Mouse (Mus musculus): ENCODE data around the gene Fbxo17.
"Not testable (repeated sequence)": the region's sequence is repeated elsewhere in the genome, so short reads cannot be mapped to it uniquely, and the experiment has no call there.

The Fbxo17 gene

DNA sequence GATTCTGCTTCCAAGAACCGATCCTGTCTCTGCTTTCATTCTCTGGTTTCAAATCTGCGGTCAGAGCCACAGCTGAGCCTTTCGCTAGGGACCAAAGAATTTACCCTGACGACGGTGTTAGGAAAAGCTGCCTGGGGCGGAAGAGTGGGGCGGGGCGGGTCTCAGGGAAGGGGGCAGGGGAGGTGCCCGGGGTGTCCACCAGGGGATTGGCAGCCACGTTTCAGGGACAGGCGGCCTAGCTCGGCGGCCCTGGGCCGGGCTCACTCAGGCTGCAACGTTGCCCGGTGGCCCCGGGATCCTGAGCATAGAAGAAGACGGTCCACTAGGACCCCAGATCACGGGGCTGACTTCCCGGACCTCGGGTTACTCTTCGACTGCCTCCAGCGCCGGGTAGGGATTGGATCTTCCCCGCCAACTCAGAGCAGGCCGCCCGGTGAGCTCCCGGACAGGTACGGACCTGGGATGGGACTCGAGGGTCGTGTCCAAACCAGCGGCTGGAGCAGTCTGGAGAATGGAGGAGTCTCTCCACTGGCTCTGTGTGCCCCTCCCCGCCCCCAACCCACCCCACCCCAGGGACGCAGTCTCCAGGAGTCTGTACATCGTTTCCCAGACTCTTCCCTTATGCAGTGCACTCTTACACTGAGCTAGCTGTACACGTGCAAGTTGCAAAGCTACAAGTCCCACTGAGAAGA lies at the start of gene Fbxo17:
Gene Fbxo17 (plus strand): TSS at position 215 of the 692 bp plus-strand sequence.
- no peak for DNase-seq

DNA sequence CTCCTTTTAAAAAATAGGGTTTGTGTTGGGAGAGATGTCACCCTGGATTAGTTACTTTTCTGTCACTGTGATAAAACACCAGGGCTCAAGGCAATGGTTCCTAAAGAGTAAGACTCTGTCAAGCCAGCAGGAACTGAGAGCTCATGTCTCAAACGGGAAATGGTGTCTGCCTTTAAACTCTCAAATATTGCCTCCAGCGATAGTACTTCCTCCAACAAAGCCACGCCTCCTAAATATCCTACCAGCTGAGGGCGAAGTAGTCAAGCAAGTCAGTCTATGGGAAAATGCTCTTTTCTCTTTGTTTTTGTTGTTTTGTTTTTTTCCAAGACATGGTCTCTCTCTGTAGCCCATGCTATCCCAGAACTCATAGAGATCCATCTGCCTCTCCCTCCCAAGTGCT lies 45.4 kb upstream of the Fbxo17 start:
- no peak for DNase-seq

DNA sequence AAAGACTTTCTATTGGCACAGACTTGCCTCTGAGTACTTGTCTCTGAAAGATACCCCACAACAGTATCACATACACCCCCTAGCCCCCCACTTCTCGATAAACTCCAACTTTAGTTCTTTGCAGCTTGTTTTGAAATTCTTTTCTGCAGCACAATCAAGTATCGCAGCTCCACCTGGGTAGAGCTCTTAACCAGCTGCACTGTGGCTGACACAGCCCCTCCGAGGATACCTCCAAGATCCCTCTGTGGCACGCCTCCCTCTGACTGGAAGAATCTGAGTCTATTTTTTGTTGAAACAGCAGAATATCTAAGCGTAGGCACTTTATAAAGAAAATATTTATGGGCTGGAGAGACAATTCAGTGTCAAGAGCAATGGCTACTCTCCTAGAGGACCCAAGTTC lies 44.3 kb upstream of the Fbxo17 start:
- DNase-seq = no peak

DNA sequence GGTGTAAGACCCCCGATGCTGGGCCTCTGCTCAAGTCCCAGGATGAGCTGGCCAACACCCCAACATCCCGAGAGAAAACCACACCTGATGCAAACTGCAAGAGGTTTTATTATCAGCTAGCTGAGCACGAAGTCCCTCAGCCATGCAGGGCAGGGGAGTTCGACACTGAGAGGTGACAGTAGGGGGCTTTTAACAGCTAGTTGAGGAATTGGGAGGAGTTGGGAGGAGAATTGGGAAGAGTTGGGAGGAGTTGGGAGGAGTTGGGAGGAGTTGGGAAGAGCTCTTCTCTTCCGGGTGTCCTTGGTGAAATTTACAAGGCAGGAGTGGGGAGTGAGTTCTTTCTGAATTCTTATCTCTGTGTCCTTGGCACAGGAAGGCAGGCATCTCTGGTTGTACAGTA lies 43.8 kb upstream of the Fbxo17 start:
- DNase-seq = not testable (repeated sequence)

DNA sequence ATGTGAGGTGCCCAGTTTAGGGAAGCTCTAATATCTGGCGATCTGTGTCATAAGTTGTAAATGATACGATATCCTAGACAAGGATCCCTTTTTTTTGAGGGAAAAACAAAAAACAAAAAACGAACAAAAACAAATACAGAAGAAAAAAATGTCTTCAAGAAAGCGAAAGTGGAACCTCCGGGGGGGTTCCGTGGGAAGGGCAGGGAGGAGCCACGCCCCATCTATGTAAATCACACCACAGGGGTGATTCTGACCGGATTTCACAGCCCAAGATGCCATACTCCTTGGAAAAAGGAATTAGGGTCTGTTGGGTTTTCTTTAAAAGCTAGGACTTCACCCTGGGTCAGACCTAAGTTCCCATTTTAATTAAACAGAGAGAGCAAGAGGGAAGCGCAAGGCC lies 41.6 kb upstream of the Fbxo17 start:
- no peak for DNase-seq

DNA sequence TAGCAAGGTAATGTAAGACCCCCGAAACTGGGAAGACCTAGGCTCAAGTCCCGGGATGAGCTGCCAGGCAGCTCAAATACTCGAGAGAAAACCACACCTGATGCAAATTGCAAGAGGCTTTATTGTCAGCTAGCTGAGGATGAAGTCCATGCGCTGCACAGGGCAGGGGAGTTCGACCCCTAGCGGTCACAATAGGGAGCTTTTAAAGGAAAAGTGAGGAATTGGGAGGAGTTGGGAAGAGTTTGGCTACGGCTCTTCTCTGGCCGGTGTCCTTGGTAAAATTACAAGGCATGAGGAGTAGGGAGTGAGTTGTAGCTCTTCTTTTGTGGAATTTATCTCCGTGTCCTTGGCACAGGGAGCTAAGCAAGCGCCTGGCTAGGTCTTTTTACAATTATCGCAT lies 40.9 kb upstream of the Fbxo17 start:
- DNase-seq = no peak

DNA sequence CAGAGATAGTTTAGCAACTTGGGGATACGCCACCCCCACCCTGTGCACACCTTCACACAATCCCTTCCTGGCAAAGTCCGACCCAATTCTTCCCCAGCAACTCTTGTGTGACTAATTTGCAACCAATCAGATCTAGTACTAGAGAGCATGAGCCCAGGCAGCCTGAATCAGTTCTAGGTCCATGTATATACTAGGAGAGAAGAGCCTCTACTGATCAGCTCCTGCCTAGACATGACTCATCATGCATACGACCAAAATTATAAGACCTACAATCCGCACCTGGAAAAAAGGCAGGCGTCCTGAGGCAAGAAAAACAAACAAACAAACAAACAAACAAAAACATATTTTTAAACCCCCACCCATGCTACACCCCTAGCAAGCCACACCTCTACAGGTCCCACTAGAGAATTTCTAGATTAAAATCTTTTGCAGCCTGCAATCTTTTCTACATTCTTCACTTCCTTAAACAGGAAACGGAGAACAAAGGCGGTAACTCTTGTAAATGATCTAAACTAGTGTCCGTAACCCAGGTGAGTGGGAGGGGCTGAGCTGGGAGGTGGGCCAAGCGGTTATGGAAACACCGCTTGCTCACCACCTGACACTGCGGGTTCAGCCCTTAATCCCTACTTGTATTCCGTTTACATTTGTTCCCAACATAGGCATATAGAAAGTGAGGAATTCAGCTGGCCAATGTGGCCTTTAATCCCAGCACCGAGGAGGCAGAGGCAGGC lies 39.6 kb upstream of the Fbxo17 start:
- DNase-seq = no peak

DNA sequence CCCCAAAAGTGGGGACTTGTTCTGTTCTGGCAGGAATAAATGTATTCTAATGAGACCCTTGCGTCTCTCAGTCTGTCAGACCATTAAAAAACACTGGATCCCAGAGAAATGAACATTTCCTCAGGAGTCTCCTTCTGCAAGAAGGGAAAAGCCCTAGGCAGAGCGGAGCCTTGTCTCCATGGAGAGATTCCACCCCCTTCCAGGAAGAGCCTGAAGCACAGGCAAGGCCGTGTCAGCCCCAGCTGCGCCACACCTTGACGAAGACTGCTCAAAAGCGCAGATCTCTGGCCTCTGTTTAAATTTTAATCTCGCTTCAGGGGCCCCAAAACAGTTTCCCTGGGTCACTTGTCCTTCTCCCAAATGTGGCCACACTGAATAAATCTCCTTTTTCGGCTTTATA lies 39.0 kb upstream of the Fbxo17 start:
- no peak for DNase-seq

DNA sequence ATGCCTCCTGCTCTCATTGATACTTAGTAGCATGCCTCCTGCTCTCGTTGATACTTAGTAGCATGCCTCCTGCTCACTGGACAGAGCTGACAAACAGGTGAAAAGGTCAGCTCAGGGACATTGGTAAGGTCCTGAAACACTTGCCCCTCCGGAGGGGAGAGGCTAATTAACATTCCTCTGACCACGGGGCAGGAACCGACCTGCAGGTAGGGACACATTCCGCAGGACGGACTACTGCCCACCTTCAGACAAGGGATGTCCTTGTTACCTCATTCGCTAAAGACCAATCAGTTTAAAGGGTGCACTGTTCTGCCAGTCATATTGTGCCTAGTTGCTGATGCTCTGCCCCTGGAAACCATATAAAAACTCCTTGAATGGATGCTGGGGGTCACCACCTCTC lies 25.5 kb upstream of the Fbxo17 start:
- DNase-seq = no peak

DNA sequence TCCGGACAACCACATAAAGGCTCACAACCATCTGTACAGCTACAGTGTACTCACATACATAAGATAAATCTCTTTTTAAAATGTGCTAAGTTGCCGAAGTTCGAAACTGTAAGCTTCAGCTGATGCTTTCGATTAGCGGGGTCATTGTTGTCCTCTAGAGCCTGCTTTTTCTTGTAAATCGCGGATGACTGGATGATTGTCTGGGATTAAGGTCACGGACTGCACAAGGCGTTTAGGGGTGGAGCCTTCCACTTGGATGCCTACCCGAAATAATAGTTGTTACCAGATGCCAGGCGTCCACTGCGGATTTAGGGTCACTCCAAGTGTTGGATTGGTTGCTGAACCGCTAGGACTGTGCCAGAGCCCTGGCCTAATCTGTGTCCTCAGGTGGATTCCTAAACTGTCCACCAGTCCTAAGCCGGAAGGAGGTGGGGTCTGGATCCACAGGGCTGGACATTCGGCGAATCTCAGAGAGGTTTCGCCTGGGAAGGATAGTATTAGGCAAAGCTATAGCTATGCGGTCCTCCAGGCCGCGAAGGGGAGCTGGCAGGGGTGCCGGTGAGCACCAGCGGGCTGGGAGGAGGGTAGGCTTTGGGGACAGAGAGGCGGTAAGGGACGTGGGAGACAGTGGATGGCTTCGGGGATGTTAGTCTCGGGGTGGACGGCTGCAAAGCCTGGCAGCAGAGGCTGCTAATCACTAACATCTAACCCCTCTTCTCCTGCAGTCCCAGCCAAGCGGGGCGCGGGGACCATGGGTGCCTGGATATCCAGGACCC lies 23.9 kb upstream of the Fbxo17 start, which contains the start of gene Fbxo27:
Gene Fbxo27 (plus strand): TSS at position 305 of the 776 bp plus-strand sequence.
- peak; percentile 60 for DNase-seq

DNA sequence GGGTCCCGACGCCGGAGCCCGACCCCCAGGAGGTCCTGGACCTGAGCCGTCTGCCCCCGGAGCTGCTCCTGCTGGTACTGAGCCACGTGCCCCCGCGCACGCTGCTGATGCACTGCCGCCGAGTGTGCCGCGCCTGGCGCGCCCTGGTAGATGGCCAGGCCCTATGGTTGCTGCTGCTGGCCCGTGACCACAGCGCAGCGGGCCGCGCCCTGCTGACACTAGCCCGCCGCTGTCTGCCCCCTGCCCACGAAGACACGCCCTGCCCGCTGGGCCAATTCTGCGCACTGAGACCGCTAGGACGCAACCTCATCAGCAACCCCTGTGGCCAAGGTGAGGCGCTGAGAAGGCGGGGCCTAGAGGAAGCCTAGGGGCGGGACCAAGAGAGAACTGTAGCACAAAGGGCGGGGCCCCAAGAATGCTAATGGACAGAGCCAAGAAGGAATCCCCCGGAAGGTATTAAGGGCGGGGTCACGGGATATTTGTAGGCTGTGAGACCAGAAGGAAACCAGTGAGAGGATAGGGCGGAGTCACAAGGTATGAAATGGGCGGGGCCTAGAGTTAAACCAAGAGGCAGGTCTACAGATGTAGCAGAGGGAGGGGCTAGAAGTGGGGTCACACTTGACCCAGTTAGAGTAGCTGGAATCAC lies 23.2 kb upstream of the Fbxo17 start:
- peak; percentile 90 for DNase-seq

DNA sequence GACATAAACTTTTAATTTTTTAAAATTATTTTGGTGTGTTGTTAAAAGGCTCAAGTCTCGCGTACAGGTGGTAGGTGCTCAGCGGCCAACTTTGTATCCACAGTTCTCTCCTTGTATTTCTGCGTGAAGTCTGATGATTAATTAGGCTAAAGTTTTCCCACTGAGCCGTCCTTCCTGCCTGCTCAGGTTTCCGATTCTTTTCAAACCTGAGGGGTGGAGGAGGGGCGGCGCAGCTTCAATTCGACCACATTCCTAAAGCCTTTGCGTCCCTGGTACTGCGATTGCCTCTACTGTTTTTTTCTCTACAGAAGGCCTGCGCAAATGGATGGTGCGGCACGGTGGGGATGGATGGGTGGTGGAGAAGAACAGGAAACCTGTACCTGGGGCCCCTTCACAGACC lies 22.2 kb upstream of the Fbxo17 start:
- DNase-seq = no peak

DNA sequence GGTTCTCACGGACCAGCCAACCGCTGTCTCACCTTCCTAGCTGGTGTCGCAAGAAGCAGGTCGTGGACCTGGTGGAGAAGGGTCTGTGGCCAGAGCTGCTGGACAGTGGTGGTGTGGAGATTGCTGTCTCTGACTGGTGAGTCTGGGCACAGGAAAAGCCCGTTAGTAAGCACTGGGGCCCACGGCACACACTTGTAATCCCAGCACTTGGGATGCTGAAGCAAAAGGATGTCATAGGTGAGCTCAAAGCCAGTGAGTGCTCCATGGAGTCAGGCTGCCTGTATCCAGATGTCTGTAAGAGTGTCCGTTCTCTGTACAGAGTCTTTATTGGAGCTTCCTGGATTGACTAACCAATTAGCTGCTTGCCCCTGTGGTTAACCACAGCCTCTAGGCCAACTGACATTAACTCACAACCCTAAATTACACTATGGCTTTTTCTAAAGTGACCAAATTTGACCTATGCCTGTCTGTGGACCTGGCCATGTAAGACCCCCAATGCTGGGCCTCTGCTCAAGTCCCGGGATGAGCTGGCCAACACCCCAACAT lies 21.6 kb upstream of the Fbxo17 start:
- no peak for DNase-seq

DNA sequence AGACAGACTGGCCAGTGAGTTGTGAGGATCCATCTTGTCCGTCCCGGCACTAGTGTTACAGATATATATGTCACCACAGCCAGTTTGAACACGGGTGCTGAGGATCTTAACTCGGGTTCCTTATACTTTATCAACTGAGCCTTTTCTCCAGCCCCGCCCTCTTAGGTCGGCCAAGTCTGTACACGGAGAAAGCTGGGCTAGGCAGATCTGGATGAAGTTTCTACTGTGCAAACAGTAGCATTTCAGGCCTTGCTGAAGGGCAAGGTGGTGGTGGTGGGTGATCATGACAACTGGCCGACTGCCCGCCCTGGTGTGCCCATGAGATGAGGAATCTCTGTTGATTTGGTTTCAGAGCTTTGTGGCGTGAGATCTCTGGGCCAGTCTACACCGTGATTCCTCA lies 19.3 kb upstream of the Fbxo17 start:
- DNase-seq = no peak

DNA sequence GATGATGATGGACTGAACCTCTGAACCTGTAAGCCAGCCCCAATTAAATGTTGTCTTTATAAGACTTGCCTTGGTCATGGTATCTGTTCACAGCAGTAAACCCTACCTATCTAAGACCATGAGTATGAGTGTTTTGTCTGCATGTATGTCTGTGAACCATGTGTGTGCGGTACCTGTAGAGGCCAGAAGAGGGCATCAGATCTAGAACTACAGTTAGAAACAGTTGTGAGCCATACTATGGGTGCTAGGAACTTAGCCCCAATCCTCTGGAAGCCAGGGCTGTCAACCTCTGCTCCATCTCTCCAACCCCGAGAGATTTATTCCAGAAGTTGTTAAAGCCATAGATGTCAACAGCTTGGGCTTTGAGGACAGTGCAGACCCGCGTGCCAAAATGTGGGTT lies 16.3 kb upstream of the Fbxo17 start:
- DNase-seq = no peak

DNA sequence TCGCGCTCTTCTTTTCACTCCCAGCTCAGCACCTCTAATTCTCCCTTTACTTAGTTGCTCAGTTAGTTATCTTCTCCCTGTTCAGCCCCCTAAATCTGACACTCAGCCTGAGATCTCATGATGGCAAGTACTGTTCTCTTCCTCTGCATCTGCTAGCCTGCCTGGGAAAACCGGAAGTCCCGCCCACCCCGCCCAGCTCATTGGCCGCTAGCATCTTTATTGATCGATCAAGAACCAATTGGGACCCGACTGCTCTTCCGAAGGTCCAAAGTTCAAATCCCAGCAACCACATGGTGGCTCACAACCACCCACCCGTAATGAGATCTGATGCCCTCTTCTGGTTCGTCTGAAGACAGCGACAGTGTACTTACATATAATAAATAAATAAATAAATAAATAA lies 15.3 kb upstream of the Fbxo17 start:
- not testable (repeated sequence) for DNase-seq

DNA sequence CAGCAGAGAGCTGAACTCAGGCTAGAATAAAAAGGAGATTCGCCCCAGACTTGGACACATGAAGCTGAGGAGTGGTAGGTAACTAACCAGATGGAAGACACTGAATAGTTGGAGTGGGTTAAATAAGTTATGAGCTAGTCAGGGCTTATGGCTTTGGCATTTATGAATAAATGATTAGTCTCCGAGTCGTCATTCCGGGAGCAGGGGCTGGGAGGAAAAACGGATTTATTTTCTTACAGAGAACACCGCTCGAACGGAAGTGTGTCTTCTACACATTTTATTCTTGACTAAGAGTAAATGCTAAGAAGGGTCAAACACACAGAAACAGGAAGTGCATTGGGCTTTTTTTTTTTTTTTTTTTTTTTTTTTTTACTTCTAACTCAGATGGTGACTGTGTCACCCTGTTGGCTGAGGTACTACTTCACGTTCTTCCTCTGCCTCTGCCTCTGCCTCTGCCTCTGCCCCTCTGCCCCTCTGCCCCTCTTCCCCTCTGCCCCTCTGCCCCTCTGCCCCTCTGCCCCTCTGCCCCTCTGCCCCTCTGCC lies 13.9 kb upstream of the Fbxo17 start:
- DNase-seq = no peak

DNA sequence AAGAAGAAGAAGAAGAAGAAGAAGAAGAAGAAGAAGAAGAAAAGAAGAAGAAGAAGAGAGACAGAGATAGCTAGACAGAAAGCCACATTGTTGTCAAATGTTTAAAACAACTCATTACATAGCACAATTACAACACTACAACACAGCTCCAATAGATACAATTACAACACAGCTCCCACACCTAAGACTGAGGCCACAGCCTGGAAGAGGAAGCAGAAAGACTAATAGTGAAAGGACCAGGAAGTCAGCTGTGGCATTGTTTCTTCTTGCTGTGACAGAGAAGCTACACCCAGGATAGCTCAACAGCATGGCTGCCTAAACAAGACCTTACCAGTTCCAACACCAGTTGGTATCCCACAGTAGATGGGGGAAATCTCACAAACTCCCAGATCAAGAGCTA lies 7.2 kb upstream of the Fbxo17 start:
- DNase-seq = no peak

DNA sequence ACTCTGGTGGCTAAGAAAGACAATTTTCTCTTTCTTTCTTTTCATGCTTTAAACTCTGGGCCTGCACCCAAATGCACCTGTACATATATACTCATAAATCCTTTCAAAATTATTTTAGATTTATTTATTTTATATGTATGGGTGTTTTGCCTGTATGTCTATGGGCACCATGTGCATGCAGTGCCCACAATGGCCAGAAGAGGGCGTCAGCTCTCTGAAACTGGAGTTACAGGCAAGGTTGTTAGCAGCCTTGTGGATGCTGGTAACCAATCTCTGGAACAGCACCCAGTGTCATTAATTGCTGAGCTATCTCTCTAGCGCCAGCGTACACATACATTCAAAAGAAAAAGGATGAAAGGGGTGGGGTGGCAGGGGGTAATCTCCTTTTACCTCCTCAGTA lies 5.6 kb upstream of the Fbxo17 start:
- no peak for DNase-seq

DNA sequence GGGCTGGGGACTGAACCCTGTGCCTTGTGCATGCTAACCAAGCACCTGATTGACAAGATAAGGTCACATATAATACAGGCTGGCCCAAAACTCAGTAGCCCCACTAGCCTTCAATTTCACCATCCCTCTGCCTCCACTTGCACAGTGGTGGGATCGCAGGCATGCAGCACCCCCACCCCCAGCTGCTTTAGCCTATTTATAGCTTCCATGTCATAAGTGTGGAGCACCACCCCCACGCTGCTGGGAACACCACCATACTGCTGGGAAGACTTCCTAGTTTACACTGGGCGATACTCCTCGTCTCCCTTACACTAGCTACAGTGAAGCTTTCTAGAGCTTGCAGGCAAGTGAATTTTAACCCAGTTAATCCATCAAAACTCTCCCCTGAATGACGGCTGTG lies 1.9 kb upstream of the Fbxo17 start:
- peak; percentile 61 for DNase-seq

DNA sequence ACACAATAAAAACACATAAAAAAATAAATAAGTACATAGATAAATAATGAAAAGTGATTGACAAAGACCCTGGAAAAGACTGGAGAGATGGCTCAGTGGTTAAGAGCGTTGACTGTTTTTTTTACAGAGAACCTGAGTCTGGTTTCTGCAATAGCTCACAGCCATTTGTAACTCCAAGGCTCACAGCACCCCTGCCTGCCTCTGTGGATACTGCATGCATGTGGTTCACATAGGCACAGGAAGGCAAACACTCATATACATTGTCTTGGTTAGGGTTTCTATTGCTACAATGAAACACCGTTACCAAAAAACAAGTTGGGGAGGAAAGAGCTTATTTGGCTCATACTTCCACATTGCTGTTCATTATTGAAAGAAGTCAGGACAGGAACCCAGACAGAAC lies 1.0 kb upstream of the Fbxo17 start:
- DNase-seq = no peak

DNA sequence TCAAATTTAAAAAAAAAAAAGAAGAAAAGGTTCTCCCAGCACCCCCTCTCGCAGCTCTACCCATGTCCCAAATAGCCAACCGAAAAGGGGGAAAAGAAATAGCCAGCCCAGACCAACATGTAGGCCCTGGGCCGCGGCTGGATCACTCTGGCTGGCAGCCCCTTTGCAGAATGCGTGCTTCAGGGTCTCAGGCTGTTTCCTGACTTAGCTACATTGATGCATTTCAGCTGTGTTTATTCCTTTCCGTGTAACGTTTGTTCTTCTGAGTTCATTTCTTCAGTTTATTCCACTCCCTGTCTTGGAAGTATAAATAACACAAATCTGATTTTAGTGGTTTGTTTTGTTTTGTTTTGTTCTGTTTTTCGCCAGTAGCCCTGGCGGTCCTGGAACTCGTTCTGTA lies 1.1 kb downstream of the Fbxo17 start:
- DNase-seq = no peak

DNA sequence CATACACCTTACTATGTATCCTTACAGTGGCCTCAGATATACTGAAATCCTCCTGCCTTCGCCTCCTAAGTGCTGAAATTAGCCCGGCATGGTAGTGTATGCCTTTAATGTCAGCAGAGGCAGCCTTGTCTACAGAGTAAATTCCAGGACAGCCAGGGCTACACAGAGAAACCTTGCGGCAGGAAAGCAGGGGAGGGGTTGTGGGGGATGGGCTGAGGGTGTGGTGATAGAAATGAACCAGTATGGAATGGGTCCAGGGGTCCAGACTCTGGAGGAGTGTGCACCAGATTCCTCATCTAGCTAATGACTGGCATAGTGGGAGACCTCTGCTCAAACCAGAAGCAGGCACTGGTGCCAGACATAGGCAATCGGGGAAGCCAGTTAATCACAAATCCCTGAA lies 2.6 kb downstream of the Fbxo17 start:
- DNase-seq = no peak
